Mouse (Mus musculus) embryonic facial prominence, embryonic 14.5 days (tissue): ENCODE results near the gene Zcchc14. TPM values are rescaled to one million over a fixed set of nuclear protein-coding genes. Genes with fewer than 3 reads are reported as not detected.

Experiments used
- ATAC-seq: fragments of 200-750 bp; cut with Nextera tagmentation; 2 replicates; pipeline ENCODE4 v1.8.0; 2017; ENCODE audit warnings: low read depth, moderate number of reproducible peaks, moderate TSS enrichment
- DNase-seq: peaks from one replicate; pipeline ENCODE4 v3.0.0-alpha.2; 2015; ENCODE audit warnings: low spot score
- H3K27ac ChIP-seq: fragments of 300-500 bp; sonication (generic); replicated peaks from 2 replicates; pipeline ENCODE4 v1.5.1; 2014; ENCODE audit warnings: low read depth, mild to moderate bottlenecking, low read length, moderate library complexity
- H3K27me3 ChIP-seq: fragments of 300-500 bp; sonication (generic); replicated peaks from 2 replicates; pipeline ENCODE4 v1.6.1; 2014; ENCODE audit warnings: low read length; ENCODE audit not compliant: control insufficient read depth, insufficient read depth
- H3K36me3 ChIP-seq: fragments of 300-500 bp; sonication (generic); 2 replicates; pipeline ENCODE4 v1.6.1; 2014; ENCODE audit warnings: low read length, mixed read lengths; ENCODE audit not compliant: control insufficient read depth, insufficient read depth
- H3K4me1 ChIP-seq: fragments of 300-500 bp; sonication (generic); 2 replicates; pipeline ENCODE4 v1.6.1; 2014; ENCODE audit warnings: antibody characterized with exemption, low read length; ENCODE audit not compliant: control insufficient read depth, insufficient read depth
- H3K4me2 ChIP-seq: fragments of 300-500 bp; sonication (generic); 2 replicates; pipeline ENCODE4 v1.6.1; 2014; ENCODE audit warnings: low read depth, mild to moderate bottlenecking, low read length, moderate library complexity, mixed read lengths
- H3K4me3 ChIP-seq: fragments of 300-500 bp; sonication (generic); 2 replicates; pipeline ENCODE4 v1.5.1; 2014; ENCODE audit warnings: low read depth, mild to moderate bottlenecking, low read length
- H3K9ac ChIP-seq: fragments of 300-500 bp; sonication (generic); 2 replicates; pipeline ENCODE4 v1.6.1; 2014; ENCODE audit warnings: low read depth, mild to moderate bottlenecking, low read length, moderate library complexity, mixed read lengths
- H3K9me3 ChIP-seq: fragments of 300-500 bp; sonication (generic); 2 replicates; pipeline ENCODE4 v1.6.1; 2016; ENCODE audit warnings: low read length; ENCODE audit not compliant: control insufficient read depth
- WGBS: fragments of 180-500 bp; shearing (Covaris S2); extraction: QIAGEN DNeasy Blood & Tissue Kit; methylation state at CpG from one replicate; pipeline ENCODE4 v1.1.7; 2014; 5-methylcytosine and 5-hydroxymethylcytosine counted together
- polyA plus RNA-seq: library from polyadenylated mRNA; unstranded; fragments of >200 nt; fragmentation: Nextera tagmentation; extraction: Ambion mirVana; gene quantifications from 2 replicates; pipeline ENCODE4 v1.2.1, GENCODE M21; 2014

The Zcchc14 gene
- polyA plus RNA-seq, 1 experiment from 2014 or later = 23.0 TPM

- Histone ChIP-seq H3K9me3 (no peaks in the 10 kb centered on the region), H3K27me3 (no peaks in the 10 kb centered on the region), H3K27ac (no peak overlapping the region), H3K4me1 (no peaks in the 10 kb centered on the region), H3K4me2 (no peak overlapping the region), H3K4me3 (no peak overlapping the region), H3K36me3 (no peaks in the 10 kb centered on the region), H3K9ac (no peak overlapping the region)
- DNase-seq (peak; percentile 27), ATAC-seq (no peak)
- WGBS = 14% methylated on average over 4 of the region's 4 CpGs
These were observed 32.7 kb upstream of the Zcchc14 start for GRCm38 (mm10) chr8:121685419-121685818.

DNA sequence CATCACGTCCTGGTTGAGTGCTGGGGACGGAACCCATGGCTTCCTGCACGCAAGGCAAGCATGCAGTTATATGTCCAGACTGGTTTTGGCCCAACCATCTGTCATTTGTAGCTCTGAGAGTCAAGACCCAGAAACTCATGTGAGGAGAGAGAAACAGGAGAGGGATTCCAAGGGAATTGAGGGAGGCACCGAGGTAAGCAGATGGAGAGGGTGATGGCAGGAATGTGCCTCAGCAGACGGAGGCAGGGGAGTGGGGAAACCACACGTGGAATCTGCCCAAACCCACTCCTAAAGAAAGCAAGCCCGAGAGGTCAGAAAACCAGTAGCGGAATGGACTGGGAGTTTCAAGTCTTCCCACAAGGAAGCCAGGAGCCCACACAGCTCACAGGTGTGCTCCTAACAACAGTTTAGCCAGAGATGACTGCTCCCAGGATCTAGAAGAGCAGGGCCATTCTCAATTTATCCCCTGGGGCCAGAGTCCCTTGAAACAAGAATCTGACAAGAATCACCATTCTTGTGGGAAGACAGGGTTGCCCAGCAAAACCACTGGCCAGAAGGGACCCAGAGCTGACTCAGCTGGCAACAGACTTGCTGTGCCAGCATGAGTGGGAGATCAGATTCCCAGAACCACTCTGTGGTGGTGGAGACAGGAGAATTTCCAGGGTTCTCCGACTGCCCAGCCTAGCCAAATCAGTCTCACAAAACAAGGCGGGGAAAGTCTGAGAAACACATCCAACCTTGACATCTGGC lies 30.6 kb upstream of the Zcchc14 start:
- no peak for ATAC-seq
- no peaks in the 10 kb centered on the region for H3K9me3 ChIP-seq
- 55% methylated on average over 10 of the region's 10 CpGs for WGBS
- H3K27me3 ChIP-seq = no peaks in the 10 kb centered on the region
- H3K4me3 ChIP-seq = no peak overlapping the region
- DNase-seq = no peak
- no peaks in the 10 kb centered on the region for H3K4me1 ChIP-seq
- H3K27ac ChIP-seq = no peak overlapping the region
- no peaks in the 10 kb centered on the region for H3K36me3 ChIP-seq
- H3K9ac ChIP-seq = no peak overlapping the region
- H3K4me2 ChIP-seq = no peak overlapping the region

DNA sequence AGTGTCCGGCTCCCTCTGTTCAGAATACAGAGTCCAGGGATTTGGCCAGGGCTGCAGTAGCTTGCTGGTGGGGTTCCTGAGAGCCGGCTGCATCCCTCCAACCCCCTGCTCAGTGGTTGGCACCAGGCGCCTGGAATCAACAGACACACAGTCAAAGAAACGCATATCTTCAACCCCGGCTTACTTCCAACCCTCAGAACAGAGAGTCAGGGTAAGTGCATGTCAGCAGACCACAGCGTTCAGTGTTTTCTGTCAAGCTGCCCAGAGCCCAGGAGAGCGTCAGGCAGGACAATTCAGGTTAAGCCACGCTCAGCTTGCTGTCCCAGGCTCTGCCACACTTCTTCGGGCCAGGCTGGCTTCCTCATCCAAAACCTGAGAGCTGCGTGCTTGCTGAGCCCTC lies 28.8 kb upstream of the Zcchc14 start:
- no peaks in the 10 kb centered on the region for H3K27me3 ChIP-seq
- DNase-seq (no peak), ATAC-seq (no peak)
- no peaks in the 10 kb centered on the region for H3K4me1 ChIP-seq
- H3K4me3 ChIP-seq = no peak overlapping the region
- WGBS = 56% methylated on average over 10 of the region's 10 CpGs
- H3K9me3 ChIP-seq = no peaks in the 10 kb centered on the region
- H3K9ac ChIP-seq = no peak overlapping the region
- no peak overlapping the region for H3K27ac ChIP-seq
- H3K36me3 ChIP-seq = no peaks in the 10 kb centered on the region
- H3K4me2 ChIP-seq = no peak overlapping the region

GRCm38 (mm10) chr8:121680896-121681295 lies 28.2 kb upstream of the Zcchc14 start:
- no peaks in the 10 kb centered on the region for H3K9me3 ChIP-seq
- ATAC-seq (no peak), DNase-seq (no peak)
- H3K27ac ChIP-seq = no peak overlapping the region
- H3K36me3 ChIP-seq = no peaks in the 10 kb centered on the region
- H3K9ac ChIP-seq = no peak overlapping the region
- no peaks in the 10 kb centered on the region for H3K27me3 ChIP-seq
- H3K4me3 ChIP-seq = no peak overlapping the region
- H3K4me1 ChIP-seq = no peaks in the 10 kb centered on the region
- whole genome bisulfite sequencing = 80% methylated on average over 4 of the region's 4 CpGs
- H3K4me2 ChIP-seq = no peak overlapping the region

GRCm38 (mm10) chr8:121678696-121679095 lies 26.0 kb upstream of the Zcchc14 start:
- WGBS = 68% methylated on average over 5 of the region's 5 CpGs
- no peaks in the 10 kb centered on the region for H3K9me3 ChIP-seq
- H3K4me1 ChIP-seq = no peaks in the 10 kb centered on the region
- H3K27me3 ChIP-seq = no peaks in the 10 kb centered on the region
- H3K4me2 ChIP-seq = no peak overlapping the region
- ATAC-seq = no peak
- DNase-seq = no peak
- no peaks in the 10 kb centered on the region for H3K36me3 ChIP-seq
- no peak overlapping the region for H3K9ac ChIP-seq
- no peak overlapping the region for H3K27ac ChIP-seq
- H3K4me3 ChIP-seq = no peak overlapping the region

- H3K9me3 ChIP-seq = no peaks in the 10 kb centered on the region
- WGBS = 44% methylated on average over 20 of the region's 20 CpGs
- DNase-seq (peak; percentile 63), ATAC-seq (no peak)
- H3K4me1 ChIP-seq = no peaks in the 10 kb centered on the region
- H3K4me2 ChIP-seq = peak overlapping the region; percentile 9
- H3K9ac ChIP-seq = 0 out of 2 replicates have a peak overlapping the region, but pooled peaks have one; percentile 28
- no peaks in the 10 kb centered on the region for H3K27me3 ChIP-seq
- no peak overlapping the region for H3K27ac ChIP-seq
- no peak overlapping the region for H3K4me3 ChIP-seq
- no peaks in the 10 kb centered on the region for H3K36me3 ChIP-seq
These were observed 23.0 kb upstream of the Zcchc14 start for GRCm38 (mm10) chr8:121675701-121676100.

GRCm38 (mm10) chr8:121675161-121675560 lies 22.5 kb upstream of the Zcchc14 start:
- Histone ChIP-seq H3K4me3 (no peak overlapping the region), H3K4me1 (no peaks in the 10 kb centered on the region), H3K27me3 (no peaks in the 10 kb centered on the region), H3K9ac (no peak overlapping the region), H3K4me2 (no peak overlapping the region), H3K27ac (no peak overlapping the region), H3K9me3 (no peaks in the 10 kb centered on the region), H3K36me3 (no peaks in the 10 kb centered on the region)
- WGBS = 55% methylated on average over 3 of the region's 3 CpGs
- ATAC-seq (no peak), DNase-seq (no peak)

DNA sequence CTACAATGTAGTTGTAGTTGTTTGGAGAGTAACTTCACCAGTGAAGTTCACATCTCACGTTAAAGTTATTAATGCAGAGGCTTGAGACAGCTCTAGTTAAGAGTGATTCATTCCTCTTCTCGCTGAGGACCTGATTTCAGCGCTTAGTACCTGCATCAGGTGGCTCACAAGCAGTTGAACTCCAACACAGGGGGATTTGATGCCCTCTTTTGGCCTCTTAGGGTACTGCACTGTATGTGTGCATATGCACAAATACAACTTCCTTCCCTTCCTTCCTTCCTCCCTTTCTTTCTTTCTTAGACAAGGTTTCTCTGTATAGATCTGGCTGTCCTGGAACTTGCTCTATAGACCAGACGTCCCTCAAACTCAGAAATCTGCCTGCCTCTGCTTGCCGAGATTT lies 21.8 kb upstream of the Zcchc14 start:
- Histone ChIP-seq H3K4me2 (no peak overlapping the region), H3K9ac (no peak overlapping the region), H3K4me3 (no peak overlapping the region), H3K4me1 (no peaks in the 10 kb centered on the region), H3K27me3 (no peaks in the 10 kb centered on the region), H3K36me3 (no peaks in the 10 kb centered on the region), H3K27ac (no peak overlapping the region), H3K9me3 (no peaks in the 10 kb centered on the region)
- ATAC-seq = no peak
- no peak for DNase-seq
- 54% methylated on average over 5 of the region's 5 CpGs for WGBS

DNA sequence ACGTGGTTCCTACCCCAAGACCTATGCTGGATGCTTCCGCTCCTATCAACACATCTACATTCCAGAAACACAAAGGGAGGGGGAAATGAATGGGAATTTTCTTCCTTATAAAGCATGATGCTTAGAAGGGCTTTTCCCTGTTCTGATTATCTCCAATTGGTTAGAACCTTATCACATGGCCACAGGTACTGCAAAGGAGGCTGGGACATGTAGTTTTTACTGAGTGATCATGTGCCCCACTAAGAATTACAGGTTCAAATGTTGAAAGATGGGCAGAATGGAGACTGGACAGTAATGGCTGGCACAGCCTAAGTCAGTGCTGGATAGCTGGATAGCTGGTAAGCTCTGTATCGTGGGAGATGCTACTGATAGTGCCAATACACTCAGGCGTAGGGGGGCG lies 21.2 kb upstream of the Zcchc14 start:
- Histone ChIP-seq H3K27me3 (no peaks in the 10 kb centered on the region), H3K4me1 (peaks cover 6% of the 10 kb centered on the region), H3K27ac (no peak overlapping the region), H3K4me2 (no peak overlapping the region), H3K4me3 (no peak overlapping the region), H3K9ac (no peak overlapping the region), H3K9me3 (no peaks in the 10 kb centered on the region), H3K36me3 (no peaks in the 10 kb centered on the region)
- ATAC-seq = peak; percentile 61; the same call in 1 of the 2 replicates
- WGBS = 79% methylated on average over 5 of the region's 5 CpGs
- DNase-seq = peak; percentile 31
